Mouse (Mus musculus) cerebellum, adult 2 months (tissue): Measurements from ENCODE around the gene Patl1.

ENCODE experiments used
- CTCF ChIP-seq: fragments of 200-500 bp; IDR thresholded peaks from 2 replicates; pipeline ENCODE4 v1.5.1; 2011; ENCODE audit warnings: low read depth, mild to moderate bottlenecking, control low read depth, low read length, moderate library complexity, borderline replicate concordance; ENCODE audit not compliant: insufficient read depth
- POLR2A ChIP-seq: fragments of 200-500 bp; IDR thresholded peaks from 2 replicates; pipeline ENCODE4 v1.6.1; 2011; ENCODE audit warnings: low read length, control low read depth, borderline replicate concordance; ENCODE audit not compliant: insufficient read depth

DNA sequence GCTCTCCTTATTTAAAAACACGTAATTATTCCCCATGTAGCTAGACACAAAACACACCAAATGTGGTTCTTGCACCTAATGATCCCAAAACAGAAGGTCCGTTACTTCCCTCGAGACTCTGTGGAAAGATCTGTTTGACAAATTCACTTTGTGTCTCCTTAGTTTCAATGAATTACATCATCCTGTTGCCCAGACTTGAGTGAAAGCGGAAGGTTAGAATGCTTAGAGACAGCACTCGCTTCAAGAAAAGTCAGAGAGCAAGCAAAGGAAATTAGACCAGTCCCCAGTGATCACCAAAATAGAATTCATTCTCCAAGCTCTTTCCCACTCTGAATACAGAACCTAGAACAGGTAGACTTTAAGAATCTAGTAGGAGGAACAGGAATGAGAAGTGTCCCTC lies 45.2 kb downstream of the Patl1 start:
- TF ChIP-seq CTCF, result no peak
- TF ChIP-seq POLR2A, result no peak
